Mouse (Mus musculus) bone marrow, adult 2 months (tissue): ENCODE measurements around the gene Ly6g5c.

Experiments
- CTCF ChIP-seq: fragments of 200-500 bp; IDR thresholded peaks from 2 replicates; pipeline ENCODE4 v1.5.1; 2011; ENCODE audit warnings: low read length, control low read depth; ENCODE audit not compliant: control insufficient read depth, insufficient read depth
- POLR2A ChIP-seq: fragments of 200-500 bp; IDR thresholded peaks from 2 replicates; pipeline ENCODE4 v1.6.1; 2011; ENCODE audit warnings: low read depth, mild to moderate bottlenecking, control low read depth, low read length, borderline replicate concordance; ENCODE audit not compliant: control insufficient read depth

- TF ChIP-seq CTCF (no peak), POLR2A (no peak)
Observed at GRCm38 (mm10) chr17:35125081-35125480, 17.0 kb downstream of the Ly6g5c start.
